Mouse (Mus musculus): ENCODE data around the gene Cyct. TPM values are rescaled to one million over a fixed set of nuclear protein-coding genes. Genes with fewer than 3 reads are reported as not detected.

Gene Cyct
- polyA plus RNA-seq (2015; fragmentation: Illumina TruSeq; extraction: RNeasy Lipid Tissue Mini Kit (QIAGEN cat#74804); ENCODE audit: low read depth, low replicate concordance) = not detected

DNA sequence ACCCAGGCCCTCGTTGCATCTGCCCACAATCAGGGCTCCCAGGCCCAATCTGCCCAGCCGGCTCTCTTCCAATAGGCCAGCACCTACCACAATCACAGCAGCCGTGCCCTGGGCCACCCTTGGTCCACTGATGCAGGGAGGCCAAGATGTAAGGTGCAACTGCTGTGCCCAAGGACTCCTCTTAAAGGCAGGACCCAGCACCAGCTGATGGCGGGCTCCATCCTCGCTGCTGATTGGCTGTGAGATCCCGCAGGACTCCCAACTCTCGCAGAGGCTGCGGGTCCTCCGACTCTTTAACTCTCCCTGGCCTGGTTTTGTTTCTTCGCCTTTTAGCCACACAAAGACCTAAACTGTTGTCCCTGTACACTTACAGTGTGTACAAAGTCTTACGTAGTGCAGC, at the start of gene Cyct:
Gene Cyct, minus strand, starts transcription at position 225 of the 400 bp plus-strand sequence.

DNA sequence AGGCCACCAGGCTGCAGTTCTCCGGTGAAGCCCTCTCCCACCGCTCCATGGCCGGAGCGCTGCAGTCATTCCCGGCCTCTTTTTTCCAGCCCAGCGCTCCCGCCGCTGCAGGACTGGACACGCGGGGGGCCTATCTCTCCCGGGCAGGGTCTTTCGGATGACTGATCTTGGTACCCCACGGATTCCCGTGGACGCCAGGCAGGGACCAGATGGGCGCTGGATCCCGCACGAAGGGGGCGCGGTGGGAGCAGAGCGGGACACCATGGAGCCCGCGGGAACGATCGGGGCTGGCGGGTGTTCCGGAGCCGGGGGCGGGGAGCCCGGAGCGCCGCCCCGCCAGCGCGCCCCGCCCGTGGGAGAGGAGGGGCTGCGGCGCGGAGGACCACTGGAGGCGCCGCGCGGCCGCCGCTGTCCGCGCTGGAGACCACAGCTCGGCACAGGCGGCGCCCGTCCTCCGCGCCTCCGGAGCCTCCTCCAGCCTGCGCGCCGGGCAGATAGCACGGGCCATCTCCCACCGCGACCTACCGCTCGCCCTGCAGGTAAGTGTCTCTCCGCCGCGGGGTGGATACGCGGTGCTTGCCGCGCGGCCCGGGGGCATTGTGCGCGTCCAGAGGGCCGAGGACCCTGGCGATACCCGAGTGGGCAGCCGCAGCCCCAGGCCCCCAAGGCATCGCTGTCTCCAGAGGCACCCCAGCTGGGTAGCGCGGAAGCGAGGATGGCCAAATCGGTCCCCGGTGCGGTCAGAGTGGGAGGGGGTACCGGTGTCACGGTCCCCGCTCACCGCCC, 46.1 kb upstream of the Cyct start, which contains the start of gene Osbpl6:
Gene Osbpl6, plus strand, starts transcription at position 358 of the 786 bp plus-strand sequence.

DNA sequence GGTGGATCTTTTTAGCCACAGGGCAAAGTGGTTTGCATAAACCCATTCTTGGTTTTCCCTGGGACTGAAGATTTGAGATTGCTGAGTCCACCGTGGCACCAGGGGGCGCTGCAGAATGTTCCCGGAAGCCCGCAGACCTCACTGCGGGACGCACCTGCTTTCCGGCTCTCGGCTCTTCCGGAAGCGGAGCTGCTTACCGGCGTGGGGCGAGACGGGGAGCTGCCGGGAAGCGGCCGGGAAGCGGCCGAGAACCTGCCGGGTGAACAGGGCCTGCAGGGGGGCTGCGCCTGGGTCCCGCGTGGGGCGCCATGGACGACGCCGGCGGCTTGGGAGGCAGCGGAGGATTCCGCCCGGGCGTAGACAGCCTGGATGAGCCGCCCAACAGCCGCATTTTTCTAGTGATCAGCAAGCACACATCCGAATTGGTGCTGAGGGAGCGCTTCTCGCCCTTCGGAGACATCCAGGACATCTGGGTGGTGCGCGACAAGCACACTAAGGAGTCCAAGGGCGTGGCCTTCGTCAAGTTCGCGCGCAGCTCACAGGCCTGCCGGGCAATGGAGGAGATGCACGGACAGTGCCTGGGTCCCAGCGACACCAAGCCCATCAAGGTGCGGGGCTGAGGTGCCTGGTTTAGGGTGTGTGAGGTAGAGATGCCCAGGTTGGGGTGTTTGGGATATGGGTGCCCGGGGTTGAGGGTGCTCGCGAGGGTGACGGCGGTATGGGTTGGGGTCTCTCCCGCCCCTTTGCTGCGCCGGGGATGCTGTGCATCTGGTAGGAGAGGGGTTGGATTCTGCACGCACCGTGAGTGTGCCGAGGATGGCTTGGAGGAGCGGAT, 9.8 kb upstream of the Cyct start, which contains the start of gene Rbm45:
Gene Rbm45, plus strand, starts transcription at position 164 of the 835 bp plus-strand sequence.

DNA sequence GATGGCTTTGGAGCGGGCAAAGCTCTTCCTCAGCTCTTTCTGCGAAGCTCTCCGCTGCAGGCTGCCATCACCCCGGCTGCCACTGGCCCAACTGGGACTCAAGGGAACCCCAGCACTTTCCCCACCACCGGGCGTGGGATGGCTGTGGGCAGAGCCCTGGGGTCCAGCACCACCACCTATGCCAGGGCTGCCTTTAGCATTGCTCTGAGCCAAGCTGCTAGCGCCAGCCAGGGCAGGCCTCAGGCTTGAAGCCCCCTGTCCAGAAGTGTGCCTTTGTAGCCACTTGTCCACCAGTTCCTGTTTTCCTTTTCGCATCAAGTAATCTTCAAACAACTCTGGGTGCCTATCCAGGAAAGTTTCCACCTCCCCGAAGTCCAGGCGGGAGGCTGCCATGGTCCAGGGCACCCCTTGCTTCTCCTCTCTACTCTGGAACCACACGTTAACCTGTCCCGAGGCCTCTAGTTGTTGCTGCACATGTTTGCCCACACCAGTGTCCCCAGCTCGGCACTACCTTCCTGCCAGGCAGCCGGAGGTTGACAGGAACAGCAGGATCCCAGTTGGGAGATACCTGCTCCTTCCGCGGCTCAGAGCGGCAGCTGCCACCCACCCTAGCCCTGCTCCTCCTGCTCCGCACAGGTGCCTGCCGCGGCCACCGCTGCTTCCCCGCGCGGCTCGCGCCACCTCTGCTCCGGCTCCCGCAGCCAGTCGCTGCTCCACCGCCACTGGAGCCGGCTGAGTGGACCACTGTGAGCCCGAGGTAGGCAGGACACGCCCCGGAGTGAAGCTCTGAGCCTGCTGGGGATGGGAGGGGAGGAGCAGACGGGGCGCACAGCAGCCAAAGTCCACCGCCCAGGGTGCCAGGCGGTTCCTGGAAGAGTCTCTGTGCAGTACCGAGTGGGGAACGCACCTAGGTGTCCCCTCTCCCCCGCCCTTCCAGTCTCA, 21.8 kb downstream of the Cyct start, which contains the start of gene Pde11a:
Gene Pde11a, minus strand, starts transcription at position 560 of the 942 bp plus-strand sequence.

Other genes with a start within 250 kb of the Cyct start
- 3.5 TPM for gene Pde11a, start 21.7 kb downstream of the Cyct start, polyA plus RNA-seq (2015; fragmentation: Illumina TruSeq; extraction: RNeasy Lipid Tissue Mini Kit (QIAGEN cat#74804); ENCODE audit: low read depth, low replicate concordance)
- 25.4 TPM for gene Rbm45, start 9.5 kb upstream of the Cyct start, polyA plus RNA-seq (2015; fragmentation: Illumina TruSeq; extraction: RNeasy Lipid Tissue Mini Kit (QIAGEN cat#74804); ENCODE audit: low read depth, low replicate concordance)
- 26.3 TPM for gene Osbpl6, start 46.1 kb upstream of the Cyct start, polyA plus RNA-seq (2015; fragmentation: Illumina TruSeq; extraction: RNeasy Lipid Tissue Mini Kit (QIAGEN cat#74804); ENCODE audit: low read depth, low replicate concordance)